Mouse (Mus musculus) liver, adult 2 months (tissue): ENCODE results near the gene Plau.

Source experiments
- CTCF ChIP-seq: fragments of 200-500 bp; IDR thresholded peaks from 2 replicates; pipeline ENCODE4 v1.5.1; 2011; ENCODE audit warnings: low read depth, low read length, control low read depth
- POLR2A ChIP-seq: fragments of 200-500 bp; IDR thresholded peaks from 2 replicates; pipeline ENCODE4 v1.6.1; 2011; ENCODE audit warnings: low read length, control low read depth; ENCODE audit not compliant: insufficient read depth; ENCODE audit errors: extremely low read depth

GRCm38 (mm10) chr14:20827061-20827460, 9.4 kb upstream of the Plau start:
- TF ChIP-seq CTCF (no peak), POLR2A (no peak)
